Mouse (Mus musculus) Muller cell, postnatal 12 days (primary cell): ENCODE results near the gene Prkab2.

Experiments used
- DNase-seq: peaks from one replicate; pipeline ENCODE4 v3.0.0-alpha.2; 2015; ENCODE audit errors: inconsistent ontology term

Prkab2 gene

GRCm38 (mm10) chr3:97691443-97692017 is 33.5 kb downstream of the Prkab2 start:
- no peak for DNase-seq

DNA sequence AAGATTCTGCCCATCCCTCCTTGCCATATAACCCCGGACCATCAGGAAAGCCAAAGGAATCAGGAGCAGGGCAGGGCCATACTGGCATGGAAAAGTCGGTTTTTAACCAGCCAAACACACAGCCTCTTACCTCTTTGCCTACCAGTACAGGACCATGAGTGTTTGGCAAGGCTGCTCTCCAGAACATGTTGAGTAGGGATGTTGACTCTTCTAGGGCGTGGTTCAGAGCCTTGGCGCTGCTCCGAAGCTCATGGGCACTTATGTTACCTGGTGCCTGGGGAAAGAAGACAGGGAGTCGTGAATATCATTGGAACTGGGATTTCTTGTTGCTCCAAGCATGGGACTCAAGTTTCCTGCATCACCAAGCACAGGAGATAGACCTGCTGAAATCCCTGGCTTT is 35.8 kb downstream of the Prkab2 start:
- no peak for DNase-seq

DNA sequence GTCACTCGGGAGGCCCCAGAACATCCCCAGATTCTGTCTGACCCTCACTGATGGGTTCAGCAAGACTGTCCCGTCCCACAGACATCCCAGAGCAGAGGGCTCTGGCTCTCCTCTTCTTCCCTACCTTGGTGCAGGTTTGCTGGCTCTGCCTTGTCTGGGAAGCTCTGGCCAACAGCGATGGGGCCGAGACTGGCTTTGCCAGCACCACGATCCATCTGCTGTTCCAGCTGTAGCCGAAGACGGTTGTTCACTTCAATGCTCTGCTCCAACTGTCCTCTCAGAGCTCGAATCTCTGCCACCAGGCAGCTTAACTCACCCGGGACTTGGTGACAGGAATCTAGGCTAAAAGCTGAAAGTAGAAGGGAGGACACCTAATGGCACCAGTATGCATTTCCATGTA is 38.9 kb downstream of the Prkab2 start:
- DNase-seq: no peak

DNA sequence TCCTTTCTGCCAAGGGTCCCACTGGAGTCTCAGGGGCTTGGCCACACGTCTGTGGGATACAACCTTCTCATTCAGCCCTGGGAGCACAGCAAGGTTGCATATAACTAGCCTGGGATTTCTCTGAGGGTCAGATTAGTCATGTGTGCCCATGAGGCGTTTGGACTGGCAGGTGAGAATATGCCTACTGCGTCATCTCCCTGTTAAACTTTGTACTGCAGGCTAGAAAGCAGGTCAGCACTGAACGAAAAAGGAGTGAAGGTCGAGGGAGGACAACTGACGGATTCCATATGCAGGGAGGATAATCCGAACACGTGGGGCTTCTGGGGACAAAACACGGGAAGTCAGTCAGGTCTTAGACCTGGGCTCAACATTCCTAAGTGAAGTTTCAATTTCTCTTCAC is 39.3 kb downstream of the Prkab2 start:
- DNase-seq: no peak

- no peak for DNase-seq
Measured at GRCm38 (mm10) chr3:97699061-97699460, 41.1 kb downstream of the Prkab2 start.

- no peak for DNase-seq
Measured at GRCm38 (mm10) chr3:97701198-97701597, 43.2 kb downstream of the Prkab2 start.

DNA sequence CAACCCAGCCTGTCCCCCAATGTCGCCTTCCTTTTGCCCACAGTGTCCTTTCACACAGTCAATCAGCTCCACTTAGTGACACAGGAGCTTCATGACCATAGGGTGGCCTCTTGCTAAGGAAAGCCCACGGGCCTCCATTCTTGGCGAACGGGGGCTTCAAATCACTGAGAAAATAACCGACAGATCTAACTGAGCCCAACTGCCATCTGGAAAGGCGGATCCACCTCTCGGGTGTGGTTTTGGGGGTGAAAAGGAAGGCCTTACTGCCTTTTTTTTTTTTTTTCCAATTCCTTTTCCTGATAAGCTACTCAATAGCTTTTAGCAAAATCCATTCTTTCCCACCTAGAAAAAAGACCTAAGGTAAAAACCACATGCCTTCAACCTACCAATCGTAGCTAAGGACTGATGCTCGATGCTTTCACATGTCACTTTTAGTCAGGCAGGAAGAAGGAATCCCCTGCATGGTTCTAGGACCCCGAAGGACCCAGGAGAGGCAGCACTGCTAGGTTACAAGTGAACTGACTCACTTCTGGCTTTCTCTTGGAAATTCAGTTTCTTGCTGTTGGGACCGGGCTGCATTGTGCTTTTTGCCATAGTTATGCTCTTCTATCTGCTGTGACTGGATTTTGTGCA is 44.6 kb downstream of the Prkab2 start:
- no peak for DNase-seq

GRCm38 (mm10) chr3:97705508-97705907 is 47.5 kb downstream of the Prkab2 start:
- DNase-seq: no peak

- no peak for DNase-seq
Measured at GRCm38 (mm10) chr3:97706561-97706960, 48.6 kb downstream of the Prkab2 start.

DNA sequence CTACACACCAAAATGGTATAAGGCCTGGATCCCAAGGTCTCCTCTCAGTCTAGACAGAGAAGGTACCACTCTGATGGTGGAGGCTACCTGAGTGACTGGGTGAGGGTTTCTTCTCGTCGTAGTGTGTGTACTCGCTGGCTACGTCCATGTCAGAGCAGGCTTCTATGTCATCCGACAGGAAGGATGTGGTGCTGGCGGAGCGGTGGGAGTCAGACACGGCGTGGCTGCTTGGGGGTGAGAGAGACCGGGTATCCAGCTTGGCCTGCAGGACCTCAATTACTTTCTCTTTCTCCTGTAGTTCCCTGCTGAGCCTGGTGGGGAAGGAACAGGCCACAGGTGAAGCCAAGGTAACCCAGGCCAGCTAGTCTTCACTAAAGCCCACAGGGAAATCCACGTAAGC is 52.1 kb downstream of the Prkab2 start:
- DNase-seq: no peak

DNA sequence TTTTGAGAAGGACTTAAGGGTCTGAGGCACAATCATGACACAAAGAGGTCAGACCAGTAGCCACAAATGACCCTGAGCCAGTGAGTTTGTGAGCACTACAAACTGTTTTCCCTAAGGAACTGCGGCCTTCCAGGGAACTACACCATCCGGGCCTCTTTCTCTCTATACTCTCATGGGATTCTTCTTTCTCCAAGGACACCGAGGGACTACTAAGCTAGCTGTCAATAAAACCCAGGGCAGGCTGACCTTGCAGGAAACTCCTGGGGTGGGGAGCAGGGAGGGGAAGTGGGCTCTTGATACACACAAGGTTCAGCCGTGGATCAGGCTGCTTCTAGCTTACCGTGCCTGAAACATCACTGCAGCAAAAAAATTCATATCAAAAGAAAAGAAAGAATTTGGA is 52.9 kb downstream of the Prkab2 start:
- no peak for DNase-seq

GRCm38 (mm10) chr3:97715922-97716321 is 57.9 kb downstream of the Prkab2 start:
- DNase-seq: no peak

DNA sequence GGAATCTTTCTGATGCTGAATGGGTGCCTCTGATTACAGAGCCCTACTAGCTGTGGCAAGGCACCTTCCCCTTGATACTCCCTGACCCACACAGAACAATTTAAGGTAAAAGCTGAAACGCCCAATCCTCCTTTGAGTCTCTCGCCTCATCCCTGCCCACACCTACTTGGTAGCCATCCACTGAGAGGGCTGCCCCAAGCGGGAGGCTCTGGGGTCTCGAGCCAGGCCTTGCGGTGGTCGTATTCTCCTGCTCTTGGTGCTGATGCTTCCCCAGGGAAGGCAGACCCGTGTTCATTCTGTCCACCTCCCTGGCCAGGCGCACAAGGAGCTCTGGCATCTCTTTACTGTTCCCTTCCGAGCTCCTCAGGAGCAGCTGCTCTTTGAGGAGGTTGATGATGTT is 61.1 kb downstream of the Prkab2 start:
- DNase-seq: no peak
